Mouse (Mus musculus) neutrophil, adult 5-6 weeks (primary cell): Measurements from ENCODE around the gene Sos1. TPM values are rescaled to one million over a fixed set of nuclear protein-coding genes. Genes with fewer than 3 reads are reported as not detected.

Source experiments
- ATAC-seq: fragments of 151-379, 151-347 bp; 2 replicates; pipeline ENCODE4 v1.8.0; 2017; ENCODE audit warnings: mild to moderate bottlenecking, moderate TSS enrichment; ENCODE audit not compliant: insufficient number of reproducible peaks, poor library complexity, low FRiP score, severe bottlenecking; ENCODE audit errors: extremely low read depth
- total RNA-seq: library from RNA; stranded (forward); fragments of 200-1000 nt; gene quantifications from 2 replicates; pipeline ENCODE4 v1.2.3, GENCODE M21; 2017

Gene Sos1
- total RNA-seq, 1 experiment from 2014 or later, result 15.9 TPM

DNA sequence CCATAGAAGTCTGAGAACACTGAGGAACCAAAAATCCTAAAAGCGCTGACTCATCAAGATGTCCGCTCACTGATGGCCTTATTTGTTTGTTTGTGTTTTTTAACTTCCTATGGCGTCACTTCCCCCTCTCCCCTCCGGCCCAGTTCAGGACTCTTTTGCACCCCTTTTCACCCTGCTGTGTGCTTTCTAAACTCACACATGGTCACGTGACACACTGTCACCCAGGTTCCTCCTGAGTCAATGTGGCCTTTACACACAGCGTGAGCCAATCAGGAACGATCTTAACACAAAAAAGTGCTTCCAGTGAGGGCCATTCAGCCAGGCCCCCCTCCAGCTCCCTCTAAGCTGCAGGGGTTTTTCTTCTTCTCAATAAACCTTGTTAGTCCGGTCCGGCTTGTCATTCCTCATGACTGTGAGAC, 16.9 kb upstream of the Sos1 start:
- no peak for ATAC-seq

DNA sequence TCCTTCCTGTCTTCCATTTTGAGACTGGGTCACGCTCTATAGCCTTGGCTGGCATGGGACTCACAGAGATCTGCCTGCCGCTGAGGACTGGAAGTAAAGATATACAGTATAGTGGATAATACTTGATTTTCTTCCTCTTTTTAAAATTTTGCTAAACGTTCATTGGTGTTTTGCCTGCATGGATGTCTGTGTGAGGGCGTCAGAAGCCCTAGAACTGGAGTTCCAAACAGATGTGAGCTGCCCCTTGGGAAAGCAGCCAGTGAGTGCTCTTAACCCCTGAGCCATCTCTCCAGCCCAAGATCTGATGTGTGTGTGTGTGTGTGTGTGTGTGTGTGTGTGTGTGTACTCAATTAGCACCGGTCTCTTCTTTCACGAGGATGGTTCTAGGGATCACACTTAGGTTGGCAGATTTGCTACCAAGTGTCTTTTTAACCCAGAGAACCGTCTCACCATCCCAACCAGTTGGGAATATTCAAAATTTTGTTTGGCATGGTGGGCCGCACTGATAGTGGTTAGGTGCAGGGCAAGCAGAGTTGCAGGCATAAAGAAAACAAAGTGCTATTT, 16.4 kb upstream of the Sos1 start:
- ATAC-seq, result no peak

DNA sequence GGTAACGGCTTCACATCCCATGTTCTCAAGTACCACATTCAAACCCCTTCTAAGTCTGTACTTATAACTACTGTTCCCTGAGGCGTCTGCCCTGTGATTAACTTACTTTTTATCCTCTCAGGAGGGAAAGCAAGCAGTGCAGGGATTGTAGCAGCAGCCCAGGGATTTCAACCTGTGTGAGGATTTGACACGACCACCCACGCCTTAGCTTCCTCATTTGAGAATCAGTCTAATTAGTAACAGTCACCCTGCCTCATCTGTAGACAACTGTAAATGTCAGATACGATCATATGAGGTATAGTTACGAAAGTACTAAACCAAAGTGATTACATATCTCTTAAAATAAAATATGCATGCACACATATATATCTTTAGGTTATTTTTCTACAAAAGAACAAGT, 15.9 kb upstream of the Sos1 start:
- no peak for ATAC-seq

DNA sequence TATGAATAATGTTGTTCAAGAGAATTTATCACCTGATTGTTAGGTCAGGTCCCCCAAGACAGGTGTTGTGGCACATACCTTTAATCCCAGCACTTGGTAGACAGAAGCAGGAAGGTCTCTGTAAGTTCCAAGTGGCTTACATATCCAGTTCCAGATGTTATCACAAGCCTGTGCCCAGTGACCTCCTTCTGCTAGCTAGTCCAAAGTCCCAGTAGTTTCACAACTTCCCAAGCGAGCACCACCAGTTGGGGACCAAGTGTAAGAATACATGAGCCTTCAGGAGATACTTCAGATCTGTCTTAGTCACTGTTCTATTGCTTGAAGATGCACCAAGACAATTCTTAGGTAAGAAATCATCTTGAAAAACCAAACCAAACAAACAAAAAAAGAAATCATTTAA, 13.6 kb upstream of the Sos1 start:
- ATAC-seq, result no peak

DNA sequence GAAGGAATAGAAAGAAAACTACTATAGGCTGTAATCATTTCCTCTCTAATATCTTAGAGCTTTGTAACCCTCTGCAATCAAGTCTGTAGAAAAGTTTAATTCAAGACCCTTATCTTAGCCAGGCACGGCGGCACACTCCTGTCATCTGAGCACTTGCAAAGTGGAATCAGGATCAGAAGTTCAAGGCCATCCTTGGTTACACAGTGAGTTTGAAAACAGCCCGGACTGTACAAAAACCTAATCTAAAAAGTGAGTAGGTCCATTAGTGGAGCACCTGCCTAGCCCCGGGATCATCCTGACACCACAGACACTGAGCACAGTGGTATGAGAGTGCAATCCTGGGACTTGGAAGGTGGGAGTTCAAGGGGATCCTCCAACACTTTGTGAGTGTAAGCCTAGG, 12.6 kb upstream of the Sos1 start:
- no peak for ATAC-seq

DNA sequence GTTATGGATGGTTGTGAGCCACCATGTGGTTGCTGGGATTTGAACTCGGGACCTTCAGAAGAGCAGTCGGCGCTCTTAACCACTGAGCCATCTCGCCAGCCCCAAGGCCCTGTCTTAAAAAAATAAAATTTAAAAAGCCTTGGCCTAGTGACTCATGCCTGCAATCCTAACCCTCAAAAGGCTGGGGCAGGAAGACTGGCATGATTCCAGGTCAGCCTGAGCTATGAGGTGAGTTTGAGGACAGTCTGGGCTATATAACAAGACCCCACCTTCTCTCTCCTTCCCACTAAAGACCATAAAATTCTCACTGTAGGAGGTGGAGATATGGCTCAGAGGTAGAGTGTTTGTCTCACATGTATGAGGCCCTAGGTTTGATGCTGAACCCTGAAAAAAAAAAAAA, 12.0 kb upstream of the Sos1 start:
- ATAC-seq, result no peak

DNA sequence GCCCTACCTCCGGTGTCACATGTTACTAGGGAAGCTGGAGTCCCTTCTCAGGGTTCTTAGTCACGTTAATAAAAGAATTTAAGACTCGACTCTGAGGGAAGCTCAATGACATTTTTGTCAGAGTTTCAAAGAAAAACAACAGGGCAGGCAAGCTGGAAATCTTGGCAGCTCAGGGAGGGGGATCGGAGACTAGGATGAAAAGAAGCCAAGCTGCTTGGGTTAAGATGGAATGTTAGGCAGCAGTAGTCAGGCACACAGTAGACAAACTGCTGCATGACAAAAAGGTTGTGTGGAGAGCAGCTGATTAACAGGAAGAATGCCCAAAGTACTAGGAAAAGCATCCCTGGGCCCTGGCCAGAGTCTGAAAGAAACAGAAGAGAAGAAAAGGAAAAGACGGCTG, 9.9 kb upstream of the Sos1 start:
- ATAC-seq, result no peak

DNA sequence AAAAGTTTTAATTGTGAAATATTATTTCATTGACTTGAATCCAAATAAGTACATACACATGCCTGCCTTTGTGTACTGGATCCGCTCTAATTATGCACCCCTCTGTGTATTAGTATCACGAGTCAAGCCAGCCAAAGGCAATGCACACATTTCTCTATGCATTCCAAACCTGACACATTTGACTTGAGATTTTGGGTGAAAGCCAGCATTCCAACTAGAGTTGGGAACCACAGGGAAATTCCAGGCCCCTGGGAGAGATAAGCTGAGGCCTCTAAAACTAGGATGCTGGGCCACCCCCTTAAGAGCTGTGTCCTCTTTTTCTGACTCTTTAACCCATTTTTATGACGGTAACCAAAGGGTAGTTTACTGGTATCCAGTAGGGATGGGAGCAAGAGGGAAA, 8.7 kb upstream of the Sos1 start:
- no peak for ATAC-seq

DNA sequence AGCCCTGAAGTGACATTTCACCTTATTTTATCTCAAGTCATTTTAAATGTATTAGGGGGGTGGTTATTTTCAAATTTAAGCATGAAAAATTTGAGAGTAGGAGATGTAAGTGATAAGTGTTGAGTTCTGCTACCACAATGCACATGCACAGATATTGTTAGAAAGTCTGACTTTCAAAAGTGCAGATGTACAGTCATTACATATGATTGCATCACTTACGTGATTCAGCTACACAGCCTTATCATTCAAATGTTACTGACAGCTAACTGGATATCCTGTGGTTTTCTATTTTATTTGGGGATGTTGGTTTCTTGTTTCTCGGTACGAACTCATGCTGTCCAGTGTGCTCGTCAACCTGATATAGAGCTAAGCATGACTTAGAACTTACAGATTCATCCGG, 4.9 kb upstream of the Sos1 start:
- no peak for ATAC-seq

DNA sequence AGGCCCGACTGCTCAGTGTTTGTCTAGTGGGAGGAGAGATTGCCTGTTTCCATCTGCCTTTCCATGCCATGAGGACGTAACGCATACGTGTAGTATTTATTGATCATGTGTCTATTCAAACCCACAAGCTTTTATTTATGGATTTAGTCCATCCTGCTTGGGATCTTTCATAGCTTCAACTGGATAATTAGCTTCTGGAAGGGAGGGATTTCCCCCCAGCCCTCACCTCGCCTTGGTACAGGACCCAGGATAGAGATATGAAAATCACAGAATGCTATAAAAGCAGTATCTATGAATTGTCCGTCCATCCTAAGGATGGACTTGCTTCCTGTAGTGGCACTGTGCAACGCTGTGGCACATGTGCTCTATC, 587 bp upstream of the Sos1 start:
- ATAC-seq, result no peak

DNA sequence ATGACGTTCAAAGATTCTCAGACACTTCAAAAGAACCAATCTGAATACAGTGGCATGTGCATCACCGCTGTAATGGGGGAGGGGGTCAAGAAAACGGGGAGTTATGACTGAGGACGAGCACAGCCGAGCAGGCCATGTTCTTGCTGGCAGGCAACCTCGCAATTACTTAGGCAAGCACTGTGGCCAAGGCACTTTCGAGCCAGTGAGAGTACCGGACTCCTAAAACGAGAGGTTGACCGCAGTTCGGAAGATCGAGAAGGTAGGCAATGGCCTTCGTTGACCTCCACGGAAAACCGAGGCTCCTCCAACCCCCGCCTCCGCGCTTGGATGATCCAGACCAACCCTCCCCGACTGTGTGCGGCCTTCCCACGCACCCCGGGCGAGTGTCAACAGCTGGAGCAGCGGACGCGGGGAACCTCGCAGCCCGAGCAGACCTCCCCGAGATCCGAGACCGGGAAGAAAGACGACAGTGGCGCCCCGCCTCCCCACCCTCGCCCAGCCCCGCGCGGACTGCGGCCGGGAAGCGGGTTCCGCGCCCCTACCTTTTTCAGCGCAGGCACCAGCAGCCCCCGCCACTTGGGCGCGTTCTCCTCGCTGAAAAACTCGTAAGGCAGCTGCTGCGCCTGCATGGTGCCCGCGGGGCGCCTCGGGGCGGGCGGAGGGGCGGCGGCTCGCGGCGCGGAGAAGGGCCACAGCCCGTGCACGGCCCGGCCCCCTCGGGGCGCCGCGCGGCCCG, 790 bp downstream of the Sos1 start:
- peak; percentile 1; the same call in 1 of the 2 replicates for ATAC-seq

DNA sequence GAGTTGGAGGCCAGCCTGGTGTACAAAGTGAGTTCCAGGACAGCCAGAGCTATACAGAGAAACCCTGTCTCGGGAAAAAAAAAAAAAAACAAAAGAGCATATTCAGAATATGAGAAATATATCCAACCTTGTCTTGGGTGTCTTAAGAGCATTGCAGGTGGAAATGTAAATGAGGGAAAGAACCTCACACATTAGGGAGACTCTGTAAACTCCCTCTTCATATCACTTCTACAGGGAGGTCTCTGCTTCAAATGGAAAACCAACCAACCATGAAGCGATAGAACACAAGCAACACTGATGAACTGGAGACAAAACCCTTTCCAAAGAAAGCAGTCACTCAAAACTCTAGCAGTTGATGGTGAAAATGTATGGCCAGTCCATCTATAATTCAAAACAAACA, 2.6 kb downstream of the Sos1 start:
- ATAC-seq, result no peak

DNA sequence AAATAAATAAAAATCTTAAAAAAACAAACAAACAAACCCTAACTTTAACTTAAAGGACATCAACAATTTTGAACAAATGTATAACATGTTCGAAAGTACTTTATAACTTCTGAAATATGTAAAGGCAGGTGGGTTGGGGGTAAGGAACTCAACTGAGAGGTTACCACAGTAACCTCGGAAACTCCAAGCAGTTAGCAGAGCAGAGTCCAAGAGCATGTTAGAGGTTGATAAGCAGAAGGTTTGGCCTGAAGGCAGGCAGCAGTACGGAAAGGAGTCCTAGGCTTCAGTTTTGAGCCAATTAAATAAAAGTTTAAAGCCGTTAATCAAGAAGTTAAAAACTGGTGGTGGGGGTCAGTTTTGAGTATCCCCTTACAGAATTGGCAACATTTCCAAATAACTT, 3.8 kb downstream of the Sos1 start:
- no peak for ATAC-seq

DNA sequence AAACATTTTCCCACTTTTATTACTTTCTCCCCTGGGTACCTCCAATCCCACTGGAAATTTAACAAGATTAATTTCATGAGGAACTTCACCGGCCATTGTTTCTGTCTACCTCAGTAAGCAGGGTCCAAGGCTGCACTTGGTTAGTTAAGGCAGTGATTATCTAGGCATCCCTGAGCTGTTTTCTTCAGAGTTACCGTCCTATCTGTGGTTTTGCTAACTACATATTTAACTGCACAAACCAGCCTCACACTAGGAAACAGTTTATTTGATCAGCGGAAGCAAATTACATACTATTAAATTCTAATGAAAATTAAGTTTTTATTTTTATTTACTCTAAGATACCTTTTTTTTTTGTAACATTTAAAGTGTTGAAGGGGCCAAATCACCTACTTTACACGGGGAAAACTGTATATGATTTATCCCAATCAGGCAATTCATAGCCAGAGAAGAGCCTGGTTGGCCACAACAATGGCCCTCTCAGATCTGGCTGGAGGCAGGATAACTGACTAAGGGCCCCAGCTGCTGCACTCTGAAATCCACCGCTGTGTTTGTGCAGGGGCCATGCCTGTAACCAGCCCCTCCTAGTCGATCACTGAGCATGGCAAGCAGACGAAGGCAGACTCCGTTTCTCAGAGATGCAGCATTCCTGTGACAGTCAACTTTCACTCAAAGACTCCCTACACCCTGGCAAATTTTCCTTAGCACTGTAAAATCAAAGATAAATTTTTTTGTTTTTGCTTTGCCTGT, 9.0 kb downstream of the Sos1 start:
- no peak for ATAC-seq

DNA sequence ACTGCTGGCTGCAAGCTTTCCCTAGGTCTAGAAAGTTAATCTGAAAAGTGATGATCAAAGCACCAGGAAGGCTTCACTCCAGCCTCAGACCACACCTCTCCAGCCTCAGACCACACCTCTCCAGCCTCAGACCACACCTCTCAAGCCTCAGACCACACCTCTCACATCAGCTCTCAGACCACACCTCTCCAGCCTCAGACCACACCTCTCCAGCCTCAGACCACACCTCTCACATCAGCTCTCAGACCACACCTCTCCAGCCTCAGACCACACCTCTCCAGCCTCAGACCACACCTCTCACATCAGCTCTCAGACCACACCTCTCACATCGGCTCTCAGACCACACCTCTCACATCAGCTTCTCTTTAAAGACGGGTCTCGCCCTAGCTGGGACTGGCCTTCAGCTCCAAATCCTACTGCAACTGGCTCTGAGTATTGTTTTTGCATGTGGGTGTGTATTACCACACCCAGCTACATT, 11.8 kb downstream of the Sos1 start:
- peak; percentile 98 for ATAC-seq

DNA sequence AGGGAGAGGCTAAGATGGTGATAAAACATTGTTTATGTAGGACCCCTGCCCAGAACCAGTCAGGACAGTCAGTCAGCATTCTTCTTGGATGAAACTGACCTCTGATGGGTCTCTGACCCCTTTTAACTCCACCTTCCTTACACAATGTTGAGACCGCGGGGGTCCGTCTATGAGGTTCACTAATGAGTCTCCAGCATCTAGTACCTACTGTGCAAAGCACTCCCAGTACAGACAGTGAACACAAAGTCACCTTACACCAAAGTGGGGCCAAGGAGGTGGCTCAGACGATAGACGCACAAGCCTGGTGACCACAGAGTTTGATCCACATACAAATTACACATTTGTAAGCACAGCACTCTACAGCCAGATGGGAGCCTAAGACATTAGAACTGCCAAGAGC, 20.0 kb downstream of the Sos1 start:
- no peak for ATAC-seq

DNA sequence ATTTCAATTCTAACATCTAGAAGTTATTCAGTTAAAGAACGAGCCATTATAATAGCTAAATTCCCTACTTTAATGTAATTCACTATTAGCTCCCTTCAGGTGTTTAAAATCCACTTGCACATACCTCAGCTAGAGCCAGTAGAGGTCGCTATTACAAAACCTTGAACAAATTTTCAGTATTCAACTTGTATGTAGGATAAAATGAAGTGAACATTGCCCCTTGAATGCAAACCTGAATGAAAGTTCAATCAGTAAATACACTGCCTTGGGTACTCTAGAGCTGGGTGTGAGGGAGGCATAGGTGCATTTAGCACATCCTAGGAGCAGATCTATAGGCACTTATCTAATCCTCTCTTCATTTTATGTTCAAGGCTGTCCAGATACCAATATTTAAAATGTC, 24.6 kb downstream of the Sos1 start:
- peak; percentile 76 for ATAC-seq

DNA sequence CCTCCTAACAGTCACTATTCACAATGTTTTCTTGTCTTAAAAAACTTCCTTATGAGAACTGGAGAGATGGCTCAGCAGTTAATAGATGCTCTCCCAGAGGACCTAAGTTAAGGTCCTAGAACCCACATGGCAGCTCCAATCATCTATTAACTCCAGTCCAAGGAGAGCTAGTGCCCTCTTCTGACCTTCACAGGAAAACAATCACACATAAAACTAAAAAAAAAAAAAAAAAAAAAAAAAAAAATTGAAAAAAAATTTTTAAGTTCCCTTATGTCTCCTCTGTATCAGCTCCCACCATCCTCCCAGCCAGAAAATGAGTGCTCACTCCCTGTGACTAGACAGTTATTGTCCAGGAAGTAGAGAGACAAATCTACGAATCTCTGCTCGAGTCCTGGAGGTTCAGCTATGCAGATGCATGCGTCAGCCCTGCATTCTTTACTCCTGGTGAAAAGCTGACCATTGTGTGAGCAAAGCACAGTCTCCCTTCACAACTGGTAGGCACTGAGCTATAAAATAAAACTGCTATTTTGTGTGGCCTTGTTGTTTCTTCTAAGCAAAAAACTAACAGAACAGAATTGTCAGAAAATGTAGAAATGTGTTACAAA, 29.7 kb downstream of the Sos1 start:
- ATAC-seq, result no peak

DNA sequence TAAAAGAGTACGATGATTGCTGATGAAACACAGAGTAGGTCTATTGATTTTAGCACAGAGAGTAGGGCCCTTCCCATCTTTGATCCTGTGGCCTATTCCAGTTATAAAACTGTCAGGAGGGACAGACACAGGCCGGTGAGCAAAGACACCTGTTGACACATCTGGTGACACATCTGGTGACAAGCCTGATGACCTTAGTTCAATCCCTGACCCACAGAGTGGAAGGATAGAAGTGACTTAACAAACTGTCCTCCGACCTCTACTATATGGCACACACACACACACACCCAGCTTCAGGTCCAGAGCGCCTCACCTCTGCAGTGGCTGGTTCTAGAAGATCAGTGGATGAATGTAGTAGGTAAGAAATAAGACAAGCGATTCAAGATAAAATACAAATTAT, 33.8 kb downstream of the Sos1 start:
- ATAC-seq, result no peak

DNA sequence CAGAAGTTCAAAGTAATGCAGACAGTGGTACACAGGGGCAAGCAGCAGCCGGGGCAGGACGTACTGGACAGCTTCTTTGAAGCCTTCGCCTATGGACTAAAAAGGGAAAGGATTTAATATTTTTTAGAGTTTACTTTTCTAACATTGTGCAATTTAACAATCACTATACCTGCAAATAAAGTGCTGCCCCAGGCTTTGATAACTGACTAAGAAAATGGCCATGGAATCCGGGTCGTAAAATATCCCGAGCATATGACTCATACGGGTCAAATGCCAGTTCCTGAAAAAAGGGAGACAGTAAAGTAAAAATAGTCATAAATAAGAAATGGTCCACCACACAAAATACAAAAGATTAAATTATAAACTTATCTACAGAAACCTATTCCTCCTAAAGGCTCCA, 34.8 kb downstream of the Sos1 start:
- no peak for ATAC-seq
